Mouse (Mus musculus): Measurements from ENCODE around the gene Spast.

The Spast gene

DNA sequence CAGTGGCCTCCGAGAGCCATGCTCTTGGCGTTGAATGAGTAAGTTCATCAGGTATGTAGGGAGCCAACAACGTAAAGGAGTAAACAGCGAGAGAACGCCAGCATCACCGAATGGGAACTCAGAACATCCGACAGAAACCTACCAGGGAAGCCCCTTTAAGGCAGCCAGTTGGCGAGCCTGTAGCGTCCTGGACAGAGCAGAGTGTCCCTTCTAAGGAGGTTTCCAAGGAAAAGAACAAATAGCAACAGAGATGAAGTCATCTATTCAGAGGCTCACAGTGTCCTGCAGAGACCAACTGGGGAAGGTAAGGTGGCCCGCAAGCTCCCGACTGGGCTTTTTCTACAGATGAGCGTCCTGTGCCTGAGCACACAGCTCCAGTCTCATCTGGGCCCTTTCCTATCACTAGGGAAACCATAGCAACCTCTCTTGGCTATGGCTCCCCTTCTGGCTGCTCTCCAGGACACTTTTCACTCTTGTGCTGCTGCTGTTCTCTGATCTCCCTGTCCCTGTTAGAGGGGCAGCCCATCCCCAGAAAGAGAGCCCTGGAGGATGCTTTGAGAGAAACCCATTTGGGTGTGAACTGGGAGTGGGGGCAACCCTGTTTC is 85.7 kb downstream of the Spast start:
- no peak for DNase-seq (ENCODE audit: low spot score)

DNA sequence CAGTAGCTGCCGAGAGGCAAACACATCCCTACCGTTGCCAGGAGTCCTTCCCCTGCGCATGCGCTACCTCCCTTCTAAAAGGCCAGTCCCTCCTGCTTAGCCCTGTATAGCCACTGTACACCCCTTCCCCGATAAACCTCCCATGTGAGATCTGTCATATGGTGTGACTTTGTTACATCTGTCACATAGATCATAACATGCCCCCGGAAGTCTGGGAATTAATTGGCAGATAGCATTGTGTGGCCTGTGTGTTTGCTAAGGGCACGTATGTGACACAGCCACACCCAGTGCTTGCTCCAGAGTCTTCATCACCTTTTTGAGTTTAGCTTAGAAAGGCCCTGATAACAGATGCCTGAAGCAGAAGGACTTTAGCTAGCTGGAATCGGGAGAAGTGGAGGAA is 91.3 kb downstream of the Spast start:
- no peak for DNase-seq (ENCODE audit: low spot score)

DNA sequence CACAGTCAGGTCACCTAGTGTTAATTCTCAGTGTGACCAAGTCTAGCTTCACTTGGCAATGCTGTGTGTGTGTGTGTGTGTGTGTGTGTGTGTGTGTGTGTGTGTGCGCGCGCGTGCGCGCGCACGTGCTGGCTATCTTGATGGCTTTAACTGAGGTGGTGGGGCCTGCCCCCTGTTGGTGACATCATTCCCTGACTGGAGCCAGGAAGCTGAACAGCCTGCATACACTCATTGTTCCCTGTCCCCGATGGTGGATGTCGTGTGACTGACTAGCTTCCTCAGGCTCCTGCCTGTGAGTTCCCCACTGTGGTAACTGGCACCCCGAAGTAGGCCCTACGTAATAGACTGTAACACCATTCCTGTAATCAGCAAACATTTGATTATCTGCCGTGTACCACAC is 92.7 kb downstream of the Spast start:
- DNase-seq (ENCODE audit: low spot score) = no peak

DNA sequence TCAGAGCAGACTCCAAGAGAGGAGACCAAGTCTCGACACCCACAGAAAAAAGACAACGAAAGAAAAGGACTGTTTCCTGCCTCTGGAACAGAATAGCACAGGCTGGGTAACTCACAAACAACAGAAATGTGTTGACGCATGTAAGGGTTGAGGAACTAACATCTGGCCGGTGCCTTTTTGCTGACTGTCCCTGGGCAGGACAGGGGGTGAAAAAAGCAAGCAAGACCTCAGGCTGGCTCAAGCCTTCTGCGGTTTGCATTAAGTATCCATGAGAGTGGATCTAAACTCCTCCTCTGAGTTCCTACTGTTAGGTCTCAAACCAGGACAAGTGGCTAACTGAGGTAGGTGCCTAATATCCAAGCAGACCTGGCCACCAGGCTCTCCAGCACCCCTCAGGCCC is 93.8 kb downstream of the Spast start:
- DNase-seq (ENCODE audit: low spot score) = no peak

DNA sequence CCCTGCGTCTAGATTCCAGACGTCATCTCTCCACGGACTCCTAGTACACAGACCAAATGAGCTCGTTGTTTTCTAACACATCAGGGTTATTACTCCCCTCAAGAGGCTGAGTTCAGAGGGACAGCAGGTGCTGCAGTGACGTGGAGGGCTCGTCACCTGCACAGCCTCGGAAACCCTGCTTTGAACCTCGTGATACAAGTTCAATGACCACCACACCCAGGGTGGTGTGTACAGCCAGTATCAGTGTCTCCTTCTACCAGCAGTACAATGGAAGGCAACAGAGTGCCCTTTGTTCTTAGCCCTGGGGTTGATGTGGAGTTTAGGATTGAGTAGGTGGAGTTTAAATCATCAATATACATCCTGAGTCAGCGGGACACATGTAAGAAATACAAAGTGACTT is 99.0 kb downstream of the Spast start:
- no peak for DNase-seq (ENCODE audit: low spot score)

DNA sequence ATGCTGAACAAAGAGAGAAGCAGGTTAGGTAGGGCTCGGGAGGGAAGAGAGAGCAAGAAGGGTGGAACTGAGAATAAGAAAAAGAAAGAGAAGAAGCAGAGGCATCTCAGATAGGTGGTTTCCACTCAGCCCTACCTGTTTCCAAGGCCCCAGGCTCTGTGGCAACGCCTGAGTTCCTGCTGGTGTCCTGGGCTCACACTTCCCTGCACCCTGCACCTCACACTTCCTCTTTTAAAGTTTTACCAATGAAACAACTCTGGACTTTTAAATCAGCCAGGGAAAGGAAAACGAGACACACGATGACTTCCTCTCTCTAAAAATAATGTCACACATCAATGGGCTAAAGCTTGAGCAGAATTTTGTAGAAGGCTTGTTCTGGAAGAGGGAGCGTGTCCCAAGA is 101.7 kb downstream of the Spast start:
- no peak for DNase-seq (ENCODE audit: low spot score)

All from ovary, adult 18-20 months (tissue).